Mouse (Mus musculus): ENCODE data around the gene Drosha. TPM values are rescaled to one million over a fixed set of nuclear protein-coding genes. Genes with fewer than 3 reads are reported as not detected.

Gene Drosha
- 8.4 and 8.9 TPM in 2 replicates for polyA plus RNA-seq (2015; fragmentation: Nextera tagmentation; extraction: Ambion mirVana)

DNA sequence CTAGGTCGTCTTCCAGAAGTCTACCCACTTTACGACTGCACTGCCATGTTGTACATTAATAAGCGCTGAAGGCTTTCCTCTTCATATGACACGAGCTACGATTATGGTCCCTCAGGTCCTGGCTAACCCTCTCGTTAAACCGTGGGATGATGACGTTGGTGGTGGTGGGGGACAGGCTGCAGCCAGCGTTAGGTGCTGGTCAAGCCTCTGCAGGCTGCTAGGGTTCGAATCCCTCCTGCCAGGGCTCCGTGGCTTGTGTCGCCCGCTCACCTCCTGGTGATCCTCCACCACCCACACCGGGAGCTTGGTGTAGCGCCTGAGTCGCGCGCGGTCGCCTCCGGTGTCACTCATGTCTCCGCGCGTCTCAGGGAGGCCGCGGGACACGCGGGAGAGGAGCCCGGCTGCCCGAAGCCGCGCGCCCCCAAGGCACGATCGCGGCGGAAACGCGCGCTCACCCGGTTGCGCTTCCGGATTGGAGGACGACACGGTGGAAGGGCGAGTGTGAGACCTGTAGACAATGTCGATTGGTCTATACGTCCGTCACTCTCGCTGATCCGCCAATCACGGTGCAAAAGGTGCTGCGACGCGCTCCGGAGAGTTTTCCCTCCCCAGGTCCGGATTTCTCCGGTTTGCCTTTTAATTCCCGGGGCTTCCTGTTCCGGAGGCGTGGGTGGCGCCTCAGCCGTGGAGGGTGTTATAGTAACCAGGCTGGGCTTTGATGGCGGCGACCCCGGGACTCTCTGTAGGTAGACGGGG is at the start of gene Drosha, which contains the start of gene 6030458C11Rik:
Gene Drosha (plus strand): TSS at position 619 of the 756 bp plus-strand sequence.
Gene 6030458C11Rik (minus strand): TSS at position 453 of the 756 bp plus-strand sequence.
- peak within 1 kb of the TSS; percentile 91 for H3K4me2 ChIP-seq (replicated peaks; ENCODE audit: low read depth)
- peak within 1 kb of the TSS; percentile 70 for H3K4me3 ChIP-seq (ENCODE audit: low read depth, low read length)
- no peaks in the 10 kb centered on the region for H3K9me3 ChIP-seq (ENCODE audit: control insufficient read depth)
- no peak for TF ChIP-seq CTCF (IDR thresholded peaks at IDR 0.05; ENCODE audit: low read depth)
- peak; percentile 100 for ATAC-seq
- peak within 1 kb of the TSS; percentile 74 for H3K9ac ChIP-seq (ENCODE audit: low read depth, low read length)
- H3K36me3 ChIP-seq (ENCODE audit: control insufficient read depth, insufficient read depth): peaks cover 28% of the 10 kb centered on the region
- under 1% methylated on average over 58 of the region's 67 CpGs for WGBS
- peak within 1 kb of the TSS; percentile 60 for H3K27ac ChIP-seq (ENCODE audit: low read depth, low read length)
- peaks cover 6% of the 10 kb centered on the region for H3K4me1 ChIP-seq (replicated peaks; ENCODE audit: control insufficient read depth, insufficient read depth, low read length)
- H3K27me3 ChIP-seq (replicated peaks; ENCODE audit: control insufficient read depth, insufficient read depth, low read length): no peaks in the 10 kb centered on the region

DNA sequence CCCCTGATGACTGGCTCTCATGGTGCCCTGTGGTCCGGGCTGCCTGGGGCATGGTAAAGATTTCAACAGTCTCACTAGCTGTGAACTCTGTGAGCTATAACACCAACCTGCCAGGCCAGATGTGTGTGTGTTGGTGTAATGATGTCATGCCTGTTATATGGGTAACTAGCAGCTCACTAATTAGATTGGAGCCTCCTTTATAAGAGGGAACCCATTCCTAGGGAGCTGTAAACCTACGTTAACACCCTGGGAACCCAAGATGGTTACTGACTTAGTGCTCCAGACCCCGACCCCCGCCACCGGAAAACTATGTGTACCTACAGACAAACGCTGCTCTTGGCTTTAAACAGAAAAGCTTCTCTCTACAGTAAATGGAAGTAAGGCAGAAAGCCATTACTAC is 43.3 kb upstream of the Drosha start:
- no peak for TF ChIP-seq CTCF (IDR thresholded peaks at IDR 0.05; ENCODE audit: low read depth)
- no peak for ATAC-seq
- H3K27me3 ChIP-seq (replicated peaks; ENCODE audit: control insufficient read depth, insufficient read depth, low read length): no peaks in the 10 kb centered on the region

DNA sequence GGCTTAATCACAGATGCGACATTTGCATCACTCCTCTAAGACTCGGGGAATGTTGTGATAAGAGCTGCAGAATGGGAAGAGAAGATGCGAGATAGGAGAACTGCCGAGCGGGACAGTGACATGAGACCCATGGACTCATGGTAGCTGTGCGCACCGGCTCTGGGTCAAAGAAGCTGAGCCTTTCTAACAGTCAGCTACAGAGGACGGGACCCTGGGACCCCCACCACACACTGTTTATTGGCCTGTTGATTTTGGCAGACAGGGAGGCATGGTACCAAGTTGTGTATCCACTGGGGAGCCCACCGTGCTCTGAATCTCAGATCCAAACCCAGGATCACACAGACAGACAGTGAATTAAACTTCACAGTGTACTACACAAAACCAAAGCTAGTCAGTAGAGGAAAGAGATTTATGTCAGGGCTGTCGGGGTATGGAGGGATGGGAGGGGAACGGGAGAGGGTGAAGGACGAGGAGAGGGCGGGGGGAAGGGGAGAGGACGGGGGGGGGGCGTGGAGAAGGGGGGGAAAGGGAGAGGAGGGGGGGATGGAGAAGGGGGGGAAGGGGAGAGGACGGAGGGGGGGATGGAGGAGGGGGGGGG is 42.8 kb upstream of the Drosha start:
- H3K4me1 ChIP-seq (replicated peaks; ENCODE audit: control insufficient read depth, insufficient read depth, low read length): no peaks in the 10 kb centered on the region
- H3K4me2 ChIP-seq (replicated peaks; ENCODE audit: low read depth): no peak overlapping the region
- no peak overlapping the region for H3K27ac ChIP-seq (ENCODE audit: low read depth, low read length)
- no peaks in the 10 kb centered on the region for H3K9me3 ChIP-seq (ENCODE audit: control insufficient read depth)
- no peak for TF ChIP-seq CTCF (IDR thresholded peaks at IDR 0.05; ENCODE audit: low read depth)
- 56% methylated on average over 14 of the region's 16 CpGs for WGBS
- no peak overlapping the region for H3K4me3 ChIP-seq (ENCODE audit: low read depth, low read length)
- no peak for ATAC-seq
- no peak overlapping the region for H3K9ac ChIP-seq (ENCODE audit: low read depth, low read length)
- no peaks in the 10 kb centered on the region for H3K36me3 ChIP-seq (ENCODE audit: control insufficient read depth, insufficient read depth)
- no peaks in the 10 kb centered on the region for H3K27me3 ChIP-seq (replicated peaks; ENCODE audit: control insufficient read depth, insufficient read depth, low read length)

More for the DNA sequence above, 43.3 kb upstream of the Drosha start:
- no peak overlapping the region for H3K27ac ChIP-seq (ENCODE audit: low read depth, low read length)
- H3K9ac ChIP-seq (ENCODE audit: low read depth, low read length): no peak overlapping the region
- WGBS: 78% methylated on average over 6 of the region's 6 CpGs
- no peaks in the 10 kb centered on the region for H3K9me3 ChIP-seq (ENCODE audit: control insufficient read depth)
- H3K36me3 ChIP-seq (ENCODE audit: control insufficient read depth, insufficient read depth): no peaks in the 10 kb centered on the region
- H3K4me2 ChIP-seq (replicated peaks; ENCODE audit: low read depth): no peak overlapping the region
- no peak overlapping the region for H3K4me3 ChIP-seq (ENCODE audit: low read depth, low read length)
- no peaks in the 10 kb centered on the region for H3K4me1 ChIP-seq (replicated peaks; ENCODE audit: control insufficient read depth, insufficient read depth, low read length)

DNA sequence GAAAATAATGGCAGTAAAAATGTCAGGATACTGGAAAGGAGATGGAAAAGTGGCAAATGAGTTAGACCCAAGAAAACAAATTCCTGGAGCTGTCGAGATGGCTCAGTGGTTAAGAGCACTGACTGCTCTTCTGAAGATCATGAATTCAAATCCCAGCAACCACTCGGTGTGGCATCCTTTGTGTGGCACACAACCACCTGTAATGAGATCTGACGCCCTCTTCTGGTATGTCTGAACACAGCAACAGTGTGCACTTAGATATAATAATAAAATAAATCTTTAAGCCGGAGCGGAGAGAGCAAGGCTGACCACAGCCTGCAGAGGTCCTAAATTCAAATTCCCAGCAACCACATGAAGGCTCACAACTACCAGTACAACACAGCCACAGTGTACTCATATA is 36.1 kb upstream of the Drosha start:
- 80% methylated on average over 5 of the region's 5 CpGs for WGBS
- Histone ChIP-seq H3K27me3 (replicated peaks; ENCODE audit: control insufficient read depth, insufficient read depth, low read length) (no peaks in the 10 kb centered on the region), H3K9me3 (ENCODE audit: control insufficient read depth) (no peaks in the 10 kb centered on the region), H3K27ac (ENCODE audit: low read depth, low read length) (no peak overlapping the region), H3K4me2 (replicated peaks; ENCODE audit: low read depth) (no peak overlapping the region), H3K9ac (ENCODE audit: low read depth, low read length) (no peak overlapping the region), H3K36me3 (ENCODE audit: control insufficient read depth, insufficient read depth) (no peaks in the 10 kb centered on the region), H3K4me3 (ENCODE audit: low read depth, low read length) (no peak overlapping the region), H3K4me1 (replicated peaks; ENCODE audit: control insufficient read depth, insufficient read depth, low read length) (no peaks in the 10 kb centered on the region)
- peak; percentile 30; the same call in 1 of the 2 replicates for TF ChIP-seq CTCF (IDR thresholded peaks at IDR 0.05; ENCODE audit: low read depth)
- ATAC-seq: no peak

DNA sequence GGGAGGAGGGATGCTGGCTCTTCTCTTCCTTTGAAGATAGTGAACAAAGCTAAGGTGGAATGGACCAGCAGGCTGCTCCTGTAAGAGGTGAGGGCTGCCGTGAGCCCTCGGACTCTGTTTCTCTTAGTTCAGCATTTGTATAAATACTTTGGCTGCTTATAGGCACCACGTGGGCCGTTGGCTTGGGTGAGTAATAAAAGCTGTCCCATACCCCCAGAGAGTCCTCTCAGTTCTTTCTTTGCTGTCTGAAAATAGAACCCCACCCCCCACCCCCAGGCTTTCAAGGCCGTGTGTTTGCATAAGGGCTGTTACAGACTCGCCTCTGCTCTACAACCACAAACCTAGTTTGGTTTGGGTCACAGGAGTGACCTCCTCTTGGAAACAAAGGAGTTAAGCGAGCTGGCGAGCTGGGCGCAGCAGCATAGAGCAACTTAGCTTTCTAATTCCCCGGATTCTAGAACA is 35.2 kb upstream of the Drosha start:
- WGBS: 7% methylated on average over 10 of the region's 10 CpGs
- no peak overlapping the region for H3K4me3 ChIP-seq (ENCODE audit: low read depth, low read length)
- H3K27me3 ChIP-seq (replicated peaks; ENCODE audit: control insufficient read depth, insufficient read depth, low read length): no peaks in the 10 kb centered on the region
- 0 out of 2 replicates have a peak overlapping the region, but pooled peaks have one; percentile 10 for H3K4me2 ChIP-seq (replicated peaks; ENCODE audit: low read depth)
- no peak overlapping the region for H3K9ac ChIP-seq (ENCODE audit: low read depth, low read length)
- no peaks in the 10 kb centered on the region for H3K36me3 ChIP-seq (ENCODE audit: control insufficient read depth, insufficient read depth)
- no peak for TF ChIP-seq CTCF (IDR thresholded peaks at IDR 0.05; ENCODE audit: low read depth)
- no peaks in the 10 kb centered on the region for H3K4me1 ChIP-seq (replicated peaks; ENCODE audit: control insufficient read depth, insufficient read depth, low read length)
- H3K9me3 ChIP-seq (ENCODE audit: control insufficient read depth): no peaks in the 10 kb centered on the region
- no peak overlapping the region for H3K27ac ChIP-seq (ENCODE audit: low read depth, low read length)
- ATAC-seq: no peak

DNA sequence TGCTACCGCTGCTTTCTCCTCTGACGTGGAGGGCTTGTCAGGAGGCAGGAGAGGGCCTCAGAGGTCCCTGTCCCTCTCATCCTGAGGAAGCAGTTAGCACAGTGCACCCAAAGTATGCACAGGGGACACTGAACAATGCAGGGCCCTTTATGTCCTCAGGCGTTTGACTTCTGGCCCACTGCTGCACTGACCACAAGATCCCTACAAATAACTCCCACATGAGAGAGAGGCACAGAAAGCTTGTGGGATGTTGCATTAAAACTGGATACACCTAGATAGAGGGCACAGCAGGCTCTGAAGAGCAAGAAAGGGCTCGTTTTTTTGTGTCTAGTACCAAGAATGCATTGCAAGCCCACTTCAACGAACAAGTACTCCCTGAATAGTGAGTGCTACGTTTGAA is 30.3 kb upstream of the Drosha start:
- no peak overlapping the region for H3K4me2 ChIP-seq (replicated peaks; ENCODE audit: low read depth)
- TF ChIP-seq CTCF (IDR thresholded peaks at IDR 0.05; ENCODE audit: low read depth): no peak
- no peaks in the 10 kb centered on the region for H3K9me3 ChIP-seq (ENCODE audit: control insufficient read depth)
- no peak overlapping the region for H3K4me3 ChIP-seq (ENCODE audit: low read depth, low read length)
- WGBS: 77% methylated on average over 6 of the region's 6 CpGs
- no peaks in the 10 kb centered on the region for H3K4me1 ChIP-seq (replicated peaks; ENCODE audit: control insufficient read depth, insufficient read depth, low read length)
- H3K36me3 ChIP-seq (ENCODE audit: control insufficient read depth, insufficient read depth): no peaks in the 10 kb centered on the region
- no peaks in the 10 kb centered on the region for H3K27me3 ChIP-seq (replicated peaks; ENCODE audit: control insufficient read depth, insufficient read depth, low read length)
- H3K27ac ChIP-seq (ENCODE audit: low read depth, low read length): no peak overlapping the region
- no peak for ATAC-seq
- no peak overlapping the region for H3K9ac ChIP-seq (ENCODE audit: low read depth, low read length)

Data from intestine, postnatal 0 days (tissue).